Mouse (Mus musculus) embryonic fibroblast, embryonic 13.5 days (primary cell): ENCODE data around the gene Gmps.

Source experiments
- CTCF ChIP-seq: IDR thresholded peaks from 2 replicates; pipeline ENCODE4 v1.5.1; 2011; ENCODE audit warnings: mild to moderate bottlenecking, control low read depth, low read length, moderate library complexity, borderline replicate concordance; ENCODE audit not compliant: insufficient read depth
- POLR2A ChIP-seq: IDR thresholded peaks from 2 replicates; pipeline ENCODE4 v1.6.1; 2011; ENCODE audit warnings: low read depth, mild to moderate bottlenecking, control low read depth, low read length, moderate library complexity

- no peak for TF ChIP-seq CTCF
- TF ChIP-seq POLR2A: no peak
Measured at GRCm38 (mm10) chr3:64029846-64030245, 53.9 kb downstream of the Gmps start.
